Mouse (Mus musculus) heart, embryonic 11.5 days (tissue): ENCODE data around the gene Rnps1. TPM values are rescaled to one million over a fixed set of nuclear protein-coding genes. Genes with fewer than 3 reads are reported as not detected.
"Not testable (repeated sequence)": the region's sequence is repeated elsewhere in the genome, so short reads cannot be mapped to it uniquely, and the experiment has no call there.

Experiments
- ATAC-seq: fragments of 200-750 bp; cut with Nextera tagmentation; replicated peaks from 2 replicates; pipeline ENCODE4 v1.8.0; 2017; ENCODE audit warnings: moderate library complexity; ENCODE audit not compliant: insufficient number of reproducible peaks, low FRiP score, low TSS enrichment
- H3K27ac ChIP-seq: fragments of 300-500 bp; sonication (generic); 2 replicates; pipeline ENCODE4 v1.5.1; 2014; ENCODE audit warnings: mild to moderate bottlenecking, low read depth, low read length
- H3K27me3 ChIP-seq: fragments of 300-500 bp; sonication (generic); 2 replicates; pipeline ENCODE4 v1.6.1; 2014; ENCODE audit warnings: mild to moderate bottlenecking, low read length, mixed read lengths; ENCODE audit not compliant: control insufficient read depth, insufficient read depth
- H3K36me3 ChIP-seq: fragments of 300-500 bp; sonication (generic); 2 replicates; pipeline ENCODE4 v1.6.1; 2014; ENCODE audit warnings: mild to moderate bottlenecking, low read length, moderate library complexity, mixed read lengths; ENCODE audit not compliant: control insufficient read depth, insufficient read depth
- H3K4me1 ChIP-seq: fragments of 300-500 bp; sonication (generic); 2 replicates; pipeline ENCODE4 v1.6.1; 2014; ENCODE audit warnings: low read length; ENCODE audit not compliant: control insufficient read depth, insufficient read depth
- H3K4me2 ChIP-seq: fragments of 300-500 bp; sonication (generic); 2 replicates; pipeline ENCODE4 v1.6.1; 2014; ENCODE audit warnings: mild to moderate bottlenecking, moderate library complexity
- H3K4me3 ChIP-seq: fragments of 300-500 bp; sonication (generic); 2 replicates; pipeline ENCODE4 v1.5.1; 2014; ENCODE audit warnings: low read depth, low read length
- H3K9ac ChIP-seq: fragments of 300-500 bp; sonication (generic); 2 replicates; pipeline ENCODE4 v1.6.1; 2014; ENCODE audit warnings: mild to moderate bottlenecking, low read depth, low read length, moderate library complexity
- H3K9me3 ChIP-seq: fragments of 300-500 bp; sonication (generic); replicated peaks from 2 replicates; pipeline ENCODE4 v1.6.1; 2016; ENCODE audit warnings: low read length; ENCODE audit not compliant: control insufficient read depth
- WGBS: fragments of 180-500 bp; shearing (Covaris S2); extraction: QIAGEN DNeasy Blood & Tissue Kit; methylation state at CpG from one replicate; pipeline ENCODE4 v1.1.7; 2014; ENCODE audit not compliant: insufficient replicate concordance; 5-methylcytosine and 5-hydroxymethylcytosine counted together
- polyA plus RNA-seq: library from polyadenylated mRNA; unstranded; fragments of >200 nt; fragmentation: Nextera tagmentation; extraction: Ambion mirVana; gene quantifications from 2 replicates; pipeline ENCODE4 v1.2.1, GENCODE M21; 2014

Rnps1 gene
- polyA plus RNA-seq, 1 experiment from 2014 or later = 267 TPM

DNA sequence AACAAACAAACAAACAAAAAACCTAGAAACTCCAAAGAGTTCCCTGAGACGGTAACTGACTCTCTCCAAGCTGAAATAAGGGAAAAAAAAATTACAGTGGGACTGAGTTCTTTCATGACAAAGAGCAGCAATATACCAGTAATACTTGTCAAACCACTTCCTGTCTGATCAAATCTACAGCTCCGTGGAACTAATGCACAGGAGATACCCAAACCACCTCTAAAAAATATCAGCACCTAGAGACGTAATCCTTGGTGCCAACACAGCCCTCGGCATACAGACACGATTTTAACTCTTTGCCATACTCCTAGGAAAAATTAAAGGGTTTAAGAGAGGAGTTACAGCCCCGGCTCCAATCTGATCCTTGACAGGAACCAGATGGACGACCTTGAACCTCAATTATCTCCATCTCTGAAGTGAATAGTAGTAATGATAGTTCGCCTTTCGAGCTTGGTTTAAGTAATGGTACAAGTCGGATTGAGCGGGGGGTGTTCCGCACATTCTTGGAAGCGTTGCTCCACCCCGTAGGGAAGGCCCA is 39.9 kb downstream of the Rnps1 start:
- Histone ChIP-seq H3K27ac (peak overlapping the region; percentile 98), H3K4me3 (peak overlapping the region; percentile 94), H3K27me3 (no peaks in the 10 kb centered on the region), H3K36me3 (peaks cover 6% of the 10 kb centered on the region), H3K9ac (peak overlapping the region; percentile 97), H3K4me1 (peaks cover 6% of the 10 kb centered on the region; the same call in 1 of the 2 replicates), H3K4me2 (peak overlapping the region; percentile 84), H3K9me3 (no peaks in the 10 kb centered on the region)
- no peak for ATAC-seq
- 5% methylated on average over 14 of the region's 14 CpGs for WGBS

DNA sequence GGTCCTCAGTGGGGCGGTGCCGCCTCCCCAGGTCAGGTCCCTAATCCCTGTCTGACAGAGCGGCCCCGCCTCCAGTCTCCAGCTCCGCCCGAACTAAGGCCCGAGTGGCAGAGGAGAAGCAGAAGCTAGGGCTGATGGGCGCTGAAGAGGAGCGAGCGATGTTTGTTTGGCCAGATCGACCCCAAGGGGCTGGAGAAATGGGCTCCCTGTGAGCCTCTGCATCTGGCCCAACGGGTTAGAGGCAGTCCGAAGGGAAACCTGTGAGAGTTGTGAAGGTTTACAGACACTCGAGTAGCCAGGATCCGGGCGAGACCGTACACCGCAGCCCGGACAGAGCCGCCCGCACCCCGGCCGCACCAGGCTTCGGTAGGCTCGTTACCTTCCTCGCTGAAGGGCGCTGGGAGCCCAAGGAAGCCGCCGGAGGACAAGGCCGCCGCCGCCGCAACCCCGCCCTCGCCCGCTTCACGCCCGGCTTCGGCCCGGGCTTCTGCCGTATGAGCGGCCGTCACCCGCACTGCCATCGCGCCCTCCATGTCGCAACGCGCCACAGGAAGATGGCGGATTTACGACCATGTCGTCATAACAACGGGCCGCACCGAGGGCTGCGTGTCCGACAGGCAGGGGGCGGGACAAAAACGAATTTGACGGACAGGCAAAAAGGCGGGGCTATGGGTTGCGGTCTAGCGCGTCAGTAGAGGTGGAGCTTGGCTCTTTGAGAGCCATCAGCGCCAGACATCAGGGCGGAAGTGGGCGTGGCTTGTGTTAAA is 40.6 kb downstream of the Rnps1 start:
- peak overlapping the region; percentile 84 for H3K4me2 ChIP-seq
- WGBS = under 1% methylated on average over 67 of the region's 67 CpGs
- peak overlapping the region; percentile 97 for H3K9ac ChIP-seq
- no peaks in the 10 kb centered on the region for H3K36me3 ChIP-seq
- peak; percentile 94 for ATAC-seq
- H3K27ac ChIP-seq = peak overlapping the region; percentile 98
- H3K4me1 ChIP-seq = peaks cover 6% of the 10 kb centered on the region; the same call in 1 of the 2 replicates
- no peaks in the 10 kb centered on the region for H3K27me3 ChIP-seq
- peak overlapping the region; percentile 94 for H3K4me3 ChIP-seq
- no peaks in the 10 kb centered on the region for H3K9me3 ChIP-seq

DNA sequence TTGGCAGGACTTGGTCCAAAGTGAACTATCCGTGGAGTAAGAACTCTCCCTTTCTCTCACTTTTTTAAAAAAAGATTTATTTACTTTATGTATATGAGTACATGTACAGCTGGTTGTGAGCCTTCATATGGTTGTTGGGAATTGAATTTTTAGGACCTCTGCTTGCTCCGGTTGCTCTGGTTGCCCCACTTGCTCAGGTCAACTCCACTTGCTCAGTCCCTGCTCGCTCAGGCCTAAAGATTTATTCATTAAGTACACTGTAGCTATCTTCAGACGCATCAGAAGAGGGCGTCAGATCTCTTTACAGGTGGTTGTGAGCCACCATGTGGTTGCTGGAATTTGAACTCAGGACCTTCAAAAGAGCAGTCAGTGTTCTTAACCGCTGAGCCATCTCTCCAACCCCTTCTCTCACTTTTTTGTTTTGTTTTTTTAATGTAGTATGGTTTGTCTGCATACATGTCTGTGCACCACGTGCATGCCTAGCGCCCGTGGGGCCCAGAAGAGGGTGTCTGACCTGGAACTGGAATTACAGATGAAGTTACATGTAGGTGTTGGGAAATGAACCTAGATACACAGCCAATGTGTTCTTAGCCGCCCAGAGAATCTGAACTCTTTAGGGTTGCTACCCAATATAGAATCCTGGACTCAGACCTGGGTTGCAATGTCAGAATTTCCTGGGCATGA is 41.3 kb downstream of the Rnps1 start:
- H3K9ac ChIP-seq, H3K27me3 ChIP-seq, H3K4me1 ChIP-seq, ATAC-seq, H3K9me3 ChIP-seq, H3K36me3 ChIP-seq: not testable (repeated sequence)
- Histone ChIP-seq H3K4me2 (peak overlapping the region; percentile 39), H3K4me3 (peak overlapping the region; percentile 94), H3K27ac (0 out of 2 replicates have a peak overlapping the region, but pooled peaks have one; percentile 29)
- WGBS = 53% methylated on average over 10 of the region's 10 CpGs

DNA sequence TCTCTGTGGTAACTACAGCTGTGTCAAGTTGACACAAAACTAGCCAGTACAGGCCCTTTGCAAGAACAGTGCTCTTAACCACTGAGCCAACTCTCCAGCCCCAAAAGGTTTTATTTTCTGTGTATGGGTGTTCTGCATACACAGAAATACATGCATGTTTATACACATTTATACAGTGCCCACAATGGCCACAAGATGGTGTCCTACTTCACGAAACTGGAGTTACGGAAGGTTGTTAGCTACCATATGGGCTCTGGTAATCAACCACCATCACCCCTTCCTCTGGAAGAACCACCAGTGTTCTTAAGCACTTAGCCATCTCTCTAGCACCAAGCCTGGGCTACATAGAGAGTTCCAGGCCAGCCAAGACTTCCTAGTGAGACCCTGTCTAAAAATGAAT is 47.2 kb downstream of the Rnps1 start:
- Histone ChIP-seq H3K4me3 (no peak overlapping the region), H3K4me2 (no peak overlapping the region), H3K9me3 (no peaks in the 10 kb centered on the region), H3K27me3 (no peaks in the 10 kb centered on the region), H3K27ac (no peak overlapping the region), H3K4me1 (peaks cover 10% of the 10 kb centered on the region), H3K9ac (no peak overlapping the region), H3K36me3 (no peaks in the 10 kb centered on the region)
- ATAC-seq = no peak
- 67% methylated on average over 2 of the region's 2 CpGs for WGBS

DNA sequence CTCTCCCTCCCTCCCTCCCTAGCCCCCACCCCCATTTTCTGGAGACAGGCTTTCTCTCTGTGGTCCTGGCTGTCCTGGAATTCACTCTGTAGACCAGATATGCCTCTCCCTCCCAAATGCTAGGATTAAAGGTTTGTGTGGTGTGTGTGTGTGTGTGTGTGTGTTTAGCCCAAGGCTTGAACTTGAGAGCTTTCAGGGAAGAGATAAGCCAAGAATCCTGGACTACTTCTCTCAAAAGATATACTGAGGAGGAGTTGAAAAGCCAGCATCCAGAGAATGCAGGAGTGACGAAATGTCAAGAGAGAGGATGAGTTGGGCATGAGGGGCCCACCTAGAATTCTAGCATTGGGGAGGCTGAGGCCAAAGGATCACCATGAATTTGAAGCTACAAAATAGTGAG is 48.6 kb downstream of the Rnps1 start:
- H3K27ac ChIP-seq = no peak overlapping the region; the same call in 1 of the 2 replicates
- no peak overlapping the region for H3K9ac ChIP-seq
- no peaks in the 10 kb centered on the region for H3K27me3 ChIP-seq
- H3K4me2 ChIP-seq = peak overlapping the region; percentile 14; the same call in 1 of the 2 replicates
- H3K36me3 ChIP-seq = no peaks in the 10 kb centered on the region
- 34% methylated on average over 1 of the region's 1 CpGs for WGBS
- peaks cover 10% of the 10 kb centered on the region for H3K4me1 ChIP-seq
- H3K9me3 ChIP-seq = no peaks in the 10 kb centered on the region
- ATAC-seq = no peak
- no peak overlapping the region for H3K4me3 ChIP-seq

DNA sequence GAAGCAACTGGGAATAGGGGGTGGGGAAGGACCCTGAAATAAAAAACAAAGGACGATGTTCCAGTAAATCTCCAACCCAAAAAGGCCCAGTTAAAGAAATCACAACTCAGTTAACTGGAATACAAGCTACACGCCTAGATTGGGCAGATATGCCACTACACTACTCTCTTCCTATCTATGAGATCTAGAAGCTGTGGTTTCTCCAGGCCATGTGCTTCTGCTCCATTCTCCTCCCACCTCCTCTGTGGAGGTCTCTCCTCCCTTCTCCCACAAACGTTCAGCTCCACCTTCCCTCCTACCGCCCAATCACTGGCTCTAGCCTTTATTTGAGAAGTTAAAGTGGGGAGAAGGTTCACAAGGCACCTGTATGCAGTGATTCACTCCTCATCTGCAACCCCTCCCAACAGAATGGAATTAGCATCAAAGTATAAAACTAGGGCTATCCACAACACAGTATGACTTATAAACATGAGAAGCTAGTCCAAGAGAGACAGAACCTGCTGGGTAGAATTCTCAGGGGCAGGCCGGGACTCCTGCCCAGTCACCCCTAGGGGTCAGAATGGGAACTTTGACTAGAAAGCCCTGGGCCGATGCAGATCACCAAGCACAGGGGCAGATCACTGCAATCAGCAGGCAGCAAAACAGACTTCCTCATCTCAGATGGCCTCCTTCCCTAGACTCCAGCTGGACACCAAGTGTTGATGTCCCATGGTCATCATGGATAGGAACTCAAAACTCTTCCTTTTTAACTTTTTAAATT is 49.2 kb downstream of the Rnps1 start:
- Histone ChIP-seq H3K36me3 (no peaks in the 10 kb centered on the region), H3K4me1 (peaks cover 10% of the 10 kb centered on the region), H3K27me3 (no peaks in the 10 kb centered on the region), H3K4me2 (peak overlapping the region; percentile 14; the same call in 1 of the 2 replicates), H3K4me3 (no peak overlapping the region), H3K9ac (0 out of 2 replicates have a peak overlapping the region, but pooled peaks have one; percentile 34), H3K27ac (peak overlapping the region; percentile 29; the same call in 1 of the 2 replicates), H3K9me3 (no peaks in the 10 kb centered on the region)
- ATAC-seq = 0 out of 2 replicates have a peak, but pooled peaks have one; percentile 35
- 44% methylated on average over 6 of the region's 6 CpGs for WGBS

DNA sequence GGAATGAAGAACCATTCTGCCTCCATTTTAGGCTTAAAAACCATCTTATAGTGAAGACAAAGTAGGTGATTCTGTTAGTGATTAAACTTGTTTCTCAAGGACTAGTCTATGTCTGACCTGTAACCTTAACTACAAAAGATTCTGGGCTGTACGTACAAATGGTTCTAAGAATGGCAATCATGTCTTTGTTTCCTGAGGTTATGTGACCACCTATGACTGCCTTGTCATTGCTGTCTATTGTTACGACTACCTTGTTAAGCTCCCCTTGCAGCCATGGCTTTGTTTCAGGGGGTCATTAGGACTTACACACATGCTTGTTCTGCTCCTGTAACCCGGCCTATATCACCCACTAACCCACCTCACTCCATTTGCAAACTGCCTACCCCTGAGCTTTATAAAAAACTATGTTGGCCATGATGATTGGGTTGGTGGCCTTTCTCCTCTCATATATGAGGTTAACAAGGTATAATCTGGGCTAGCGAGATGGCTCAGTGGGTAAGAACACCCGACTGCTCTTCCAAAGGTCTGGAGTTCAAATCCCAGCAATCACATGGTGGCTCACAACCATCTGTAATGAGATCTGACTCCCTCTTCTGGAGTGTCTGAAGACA is 54.4 kb downstream of the Rnps1 start:
- Histone ChIP-seq H3K27me3 (no peaks in the 10 kb centered on the region), H3K9me3 (no peaks in the 10 kb centered on the region), H3K4me1 (peaks cover 23% of the 10 kb centered on the region), H3K4me3 (no peak overlapping the region), H3K9ac (no peak overlapping the region), H3K4me2 (no peak overlapping the region), H3K36me3 (peaks cover 3% of the 10 kb centered on the region; the same call in 1 of the 2 replicates), H3K27ac (no peak overlapping the region)
- no peak for ATAC-seq
- WGBS = 90% methylated on average over 5 of the region's 5 CpGs
